Mouse (Mus musculus) MEL (cell line): ENCODE data around the gene Fhit. TPM values are rescaled to one million over a fixed set of nuclear protein-coding genes. Genes with fewer than 3 reads are reported as not detected.

Source experiments
- DNase-seq: peaks from one replicate; pipeline ENCODE4 v3.0.0; 2011; ENCODE audit warnings: low read depth, low spot score
- H3K27ac ChIP-seq: 2 replicates; pipeline ENCODE4 v1.5.1; 2012; ENCODE audit warnings: low read depth, mild to moderate bottlenecking, control low read depth, low read length, moderate library complexity; ENCODE audit not compliant: control insufficient read depth
- H3K27me3 ChIP-seq, 2 experiments: fragments of 150-350 bp in 1 of 2; sonication (generic) in 1 of 2; 2 replicates each; pipeline ENCODE4 v1.6.1; 2012; ENCODE audit warnings: low read length in 2 of 2, mild to moderate bottlenecking in 2 of 2, improper control_type of control experiment in 1 of 2, moderate library complexity in 1 of 2; ENCODE audit not compliant: insufficient read depth in 2 of 2, control insufficient read depth in 1 of 2
- H3K36me3 ChIP-seq, 2 experiments: 2 replicates each; pipeline ENCODE4 v1.6.1; 2012 to 2014; ENCODE audit warnings: low read length in 2 of 2, improper control_type of control experiment in 1 of 2, inconsistent platforms in 1 of 2, mild to moderate bottlenecking in 1 of 2; ENCODE audit not compliant: insufficient read depth in 2 of 2, control insufficient read depth in 1 of 2
- H3K4me1 ChIP-seq, 2 experiments: fragments of 150-350 bp in 1 of 2; sonication (generic) in 1 of 2; 2 replicates each; pipeline ENCODE4 v1.6.1; 2012; ENCODE audit warnings: low read length in 2 of 2, improper control_type of control experiment in 1 of 2, mild to moderate bottlenecking in 1 of 2; ENCODE audit not compliant: insufficient read depth in 2 of 2, control insufficient read depth in 1 of 2
- H3K4me3 ChIP-seq, 2 experiments: fragments of 150-350 bp in 1 of 2; sonication (generic) in 1 of 2; 2 replicates each; pipeline ENCODE4 v1.5.1; 2012; ENCODE audit warnings: low read depth in 2 of 2, low read length in 2 of 2, mild to moderate bottlenecking in 2 of 2, moderate library complexity in 2 of 2, control low read depth in 1 of 2, improper control_type of control experiment in 1 of 2; ENCODE audit not compliant: control insufficient read depth in 1 of 2, insufficient read depth in 1 of 2
- H3K79me2 ChIP-seq: 2 replicates; pipeline ENCODE4 v1.6.1; 2012; ENCODE audit warnings: mild to moderate bottlenecking, low read length, moderate library complexity; ENCODE audit not compliant: control insufficient read depth, poor library complexity, insufficient read depth
- H3K9ac ChIP-seq: 2 replicates; pipeline ENCODE4 v1.6.1; 2012; ENCODE audit warnings: low read depth, mild to moderate bottlenecking, control low read depth, low read length, moderate library complexity; ENCODE audit not compliant: control insufficient read depth, poor library complexity, severe bottlenecking
- H3K9me3 ChIP-seq: fragments of 150-350 bp; sonication (generic); replicated peaks from 2 replicates; pipeline ENCODE4 v1.6.1; 2012; ENCODE audit warnings: mild to moderate bottlenecking, low read length, improper control_type of control experiment, moderate library complexity; ENCODE audit not compliant: insufficient read depth
- BHLHE40 ChIP-seq: IDR thresholded peaks from 2 replicates; pipeline ENCODE4 v1.6.1; 2012; ENCODE audit warnings: low read depth, mild to moderate bottlenecking, inconsistent platforms, low read length, improper control_type of control experiment, borderline replicate concordance
- CHD2 ChIP-seq: IDR thresholded peaks from 2 replicates; pipeline ENCODE4 v1.6.1; 2011; ENCODE audit warnings: low read length, improper control_type of control experiment
- ELF1 ChIP-seq: IDR thresholded peaks from 2 replicates; pipeline ENCODE4 v1.6.1; 2014; ENCODE audit warnings: low read depth, mild to moderate bottlenecking, inconsistent platforms, low read length, improper control_type of control experiment, moderate library complexity
- EP300 ChIP-seq, 2 experiments: IDR thresholded peaks; 2 replicates each; pipeline ENCODE4 v1.6.1; 2011; ENCODE audit warnings: improper control_type of control experiment in 2 of 2, low read length in 2 of 2, low read depth in 1 of 2, mild to moderate bottlenecking in 1 of 2
- ETS1 ChIP-seq: IDR thresholded peaks from 2 replicates; pipeline ENCODE4 v1.6.1; 2012; ENCODE audit warnings: low read depth, mild to moderate bottlenecking, inconsistent platforms, low read length, improper control_type of control experiment, moderate library complexity
- GATA1 ChIP-seq: IDR thresholded peaks from 2 replicates; pipeline ENCODE4 v1.6.1; 2011; ENCODE audit warnings: low read depth, low read length, improper control_type of control experiment
- HCFC1 ChIP-seq: IDR thresholded peaks from 2 replicates; pipeline ENCODE4 v1.6.1; 2012; ENCODE audit warnings: low read depth, mild to moderate bottlenecking, inconsistent platforms, low read length, improper control_type of control experiment, moderate library complexity
- KAT2A ChIP-seq: conservative IDR thresholded peaks from 2 replicates; pipeline ENCODE4 v1.6.1; 2012; ENCODE audit warnings: low read depth, low read length, improper control_type of control experiment, inconsistent platforms
- MAX ChIP-seq: IDR thresholded peaks from 2 replicates; pipeline ENCODE4 v1.6.1; 2011; ENCODE audit warnings: low read length, improper control_type of control experiment
- MAZ ChIP-seq: IDR thresholded peaks from 2 replicates; pipeline ENCODE4 v1.6.1; 2012; ENCODE audit warnings: low read depth, mild to moderate bottlenecking, inconsistent platforms, low read length, improper control_type of control experiment
- MEF2A ChIP-seq: IDR thresholded peaks from 2 replicates; pipeline ENCODE4 v1.6.1; 2014; ENCODE audit warnings: low read depth, mild to moderate bottlenecking, inconsistent platforms, low read length, improper control_type of control experiment; ENCODE audit not compliant: poor library complexity, insufficient replicate concordance, severe bottlenecking; ENCODE audit errors: extremely low read depth
- MYC ChIP-seq: IDR thresholded peaks from 2 replicates; pipeline ENCODE4 v1.6.1; 2011; ENCODE audit warnings: low read depth, mild to moderate bottlenecking, low read length, improper control_type of control experiment, moderate library complexity
- NRF1 ChIP-seq: IDR thresholded peaks from 2 replicates; pipeline ENCODE4 v1.6.1; 2014; ENCODE audit warnings: low read depth, mild to moderate bottlenecking, inconsistent platforms, low read length, improper control_type of control experiment, moderate library complexity; ENCODE audit not compliant: poor library complexity, insufficient read depth, severe bottlenecking
- POLR2AphosphoS5 ChIP-seq: IDR thresholded peaks from 2 replicates; pipeline ENCODE4 v1.6.1; 2012; ENCODE audit warnings: low read depth, borderline replicate concordance, mild to moderate bottlenecking, inconsistent platforms, low read length, moderate library complexity, mixed read lengths
- RCOR1 ChIP-seq: IDR thresholded peaks from 2 replicates; pipeline ENCODE4 v1.6.1; 2012; ENCODE audit warnings: low read depth, mild to moderate bottlenecking, inconsistent platforms, low read length, improper control_type of control experiment
- TBP ChIP-seq: IDR thresholded peaks from 2 replicates; pipeline ENCODE4 v1.8.0; 2011; ENCODE audit warnings: low read depth, low read length, improper control_type of control experiment
- TCF12 ChIP-seq: IDR thresholded peaks from 2 replicates; pipeline ENCODE4 v1.6.1; 2014; ENCODE audit warnings: low read depth, mild to moderate bottlenecking, inconsistent platforms, low read length, improper control_type of control experiment, moderate library complexity
- USF1 ChIP-seq: IDR thresholded peaks from 2 replicates; pipeline ENCODE4 v1.6.1; 2014; ENCODE audit warnings: low read depth, mild to moderate bottlenecking, inconsistent platforms, low read length, improper control_type of control experiment, moderate library complexity
- ZKSCAN1 ChIP-seq: IDR thresholded peaks from 2 replicates; pipeline ENCODE4 v1.6.1; 2012; ENCODE audit warnings: low read depth, mild to moderate bottlenecking, inconsistent platforms, low read length, improper control_type of control experiment, moderate library complexity
- ZMIZ1 ChIP-seq: IDR thresholded peaks from 2 replicates; pipeline ENCODE4 v1.6.1; 2012; ENCODE audit warnings: low read depth, mild to moderate bottlenecking, inconsistent platforms, low read length, improper control_type of control experiment, moderate library complexity
- polyA plus RNA-seq, 2 experiments: library from polyadenylated mRNA; stranded (reverse) in 1 of 2; unstranded in 1 of 2; fragments of >175 nt in 1 of 2; fragments of >200 nt in 1 of 2; gene quantifications; 2 replicates each; pipeline versions ENCODE4 v1.2.1 to v1.2.4; 2012; ENCODE audit warnings: low replicate concordance in 2 of 2, low read depth in 1 of 2; ENCODE audit not compliant: insufficient read length in 2 of 2, insufficient read depth in 1 of 2, missing spikeins in 1 of 2
- total RNA-seq: library from RNA; depleted of rRNA; stranded (reverse); fragments of 300-350 nt; gene quantifications from 2 replicates; pipeline ENCODE4 v1.2.3, GENCODE M21; 2012

Gene Fhit
- total and polyA plus RNA-seq, 3 experiments, result 0.77 to 1.3 TPM; not detected in 1

- TF ChIP-seq GATA1 (peak; percentile 58), ETS1 (peak; percentile 51; the same call in 1 of the 2 replicates), KAT2A (no peak), MAX (peak; percentile 50; the same call in 1 of the 2 replicates), TCF12 (no peak), BHLHE40 (peak; percentile 48; the same call in 1 of the 2 replicates)
These were observed 709.6 kb downstream of the Fhit start for GRCm38 (mm10) chr14:10452234-10452633.

DNA sequence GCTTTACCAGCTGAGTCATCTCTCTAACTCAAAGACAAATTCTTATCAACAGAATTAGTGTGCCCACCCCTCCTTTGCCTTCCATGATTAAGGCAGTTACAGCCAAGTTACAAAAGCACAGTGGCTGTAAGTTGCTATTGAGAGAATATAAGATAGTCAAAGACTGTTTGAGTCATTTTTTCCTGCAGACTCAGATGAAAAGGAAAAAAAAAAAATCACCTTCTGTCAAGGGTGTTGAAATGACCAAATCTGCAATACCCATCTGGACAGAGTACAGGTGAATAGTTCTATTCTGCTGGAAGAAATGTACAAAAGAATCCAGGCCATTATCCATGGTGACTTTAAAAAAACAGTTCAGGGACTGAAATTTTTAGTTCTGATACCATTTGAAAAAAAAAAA is 716.5 kb downstream of the Fhit start:
- H3K9ac ChIP-seq, result no peak overlapping the region
- TF ChIP-seq USF1, result no peak
- TF ChIP-seq ZKSCAN1, result no peak
- TF ChIP-seq GATA1, result peak; percentile 31; the same call in 1 of the 2 replicates
- TF ChIP-seq NRF1, result no peak
- TF ChIP-seq TBP, result no peak
- peak in 1 of 2 experiments; percentile 29; a peak in 1 of 4 replicates for TF ChIP-seq EP300 (IDR thresholded peaks at IDR 0.05; ENCODE audit: low read depth in 1 of 2, low read length in 2 of 2)
- TF ChIP-seq CHD2, result no peak
- TF ChIP-seq RCOR1, result peak; percentile 28; the same call in 1 of the 2 replicates
- no peak overlapping the region for H3K4me3 ChIP-seq
- peaks cover 0 to 8% of the 10 kb centered on the region in 2 experiments; a peak in 2 of 4 replicates for H3K36me3 ChIP-seq
- no peak overlapping the region for H3K27ac ChIP-seq
- H3K79me2 ChIP-seq, result no peaks in the 10 kb centered on the region
- no peaks in the 10 kb centered on the region for H3K27me3 ChIP-seq
- peaks cover 0 to 2% of the 10 kb centered on the region in 2 experiments; a peak in 1 of 4 replicates for H3K4me1 ChIP-seq
- no peaks in the 10 kb centered on the region for H3K9me3 ChIP-seq
- peak; percentile 47 for DNase-seq

More at GRCm38 (mm10) chr14:10452234-10452633, 709.6 kb downstream of the Fhit start:
- Histone ChIP-seq H3K4me3 (peak overlapping the region; percentile 51 to 64), H3K9ac (peak overlapping the region; percentile 75), H3K27me3 (no peaks in the 10 kb centered on the region), H3K27ac (peak overlapping the region; percentile 97), H3K4me1 (peaks cover 3 to 14% of the 10 kb centered on the region in 2 experiments), H3K79me2 (0 out of 2 replicates have a peak, but pooled peaks cover 1% of the 10 kb centered on the region), H3K9me3 (no peaks in the 10 kb centered on the region), H3K36me3 (peaks cover 0 to 13% of the 10 kb centered on the region in 2 experiments; a peak in 2 of 4 replicates)
- peak; percentile 68 for DNase-seq

DNA sequence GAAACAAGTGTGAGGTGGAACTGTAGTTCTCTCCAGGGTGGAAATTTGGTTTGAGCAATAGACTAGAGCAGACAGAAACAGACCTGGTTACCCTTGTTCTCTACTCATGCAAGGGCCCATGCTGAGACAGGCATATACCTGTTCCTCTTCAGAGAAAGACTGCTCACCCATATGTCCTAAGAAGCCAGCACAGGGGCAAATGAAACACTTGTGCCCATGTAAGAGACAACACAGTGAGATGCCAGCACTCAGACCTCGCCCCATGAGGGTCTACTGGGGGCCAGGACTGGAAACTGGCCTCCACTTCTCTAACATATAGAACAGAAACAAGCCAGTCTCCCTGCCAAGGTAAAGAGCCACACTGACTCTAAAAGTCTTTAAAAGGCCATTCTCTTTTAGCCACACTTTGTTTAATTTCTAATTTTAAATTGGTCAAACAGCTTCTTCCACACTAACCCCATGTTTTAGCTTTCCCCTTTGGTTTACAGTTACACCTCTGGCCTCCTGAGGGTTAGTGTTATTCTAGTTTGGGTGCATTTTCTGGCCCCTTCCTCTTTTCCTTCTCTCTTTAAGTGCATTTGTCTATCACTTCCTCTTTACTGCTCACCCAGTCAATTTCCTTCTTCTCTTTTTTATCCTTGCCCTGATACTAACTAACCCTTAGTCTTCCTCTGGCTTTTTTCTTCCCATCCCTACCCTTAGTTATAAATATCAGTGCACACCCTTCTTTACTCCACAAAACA is 722.7 kb downstream of the Fhit start:
- no peak overlapping the region for H3K4me3 ChIP-seq
- H3K36me3 ChIP-seq, result peaks cover 0 to 16% of the 10 kb centered on the region in 2 experiments; a peak in 2 of 4 replicates
- TF ChIP-seq ZMIZ1 (no peak), POLR2AphosphoS5 (no peak), CHD2 (no peak), MAZ (no peak), MEF2A (no peak), ELF1 (peak; percentile 29; the same call in 1 of the 2 replicates), RCOR1 (0 out of 2 replicates have a peak, but pooled peaks have one; percentile 14), HCFC1 (no peak), MYC (no peak), ZKSCAN1 (no peak), EP300 (IDR thresholded peaks at IDR 0.05; ENCODE audit: low read depth in 1 of 2, low read length in 2 of 2) (peak; percentile 38 to 85), BHLHE40 (no peak)
- TF ChIP-seq, all 39 proteins: peak for 3
- Histone ChIP-seq H3K9ac (peak overlapping the region; percentile 24; the same call in 1 of the 2 replicates), H3K27me3 (no peaks in the 10 kb centered on the region), H3K27ac (peak overlapping the region; percentile 52), H3K4me1 (peaks cover 7 to 10% of the 10 kb centered on the region in 2 experiments), H3K9me3 (no peaks in the 10 kb centered on the region), H3K79me2 (no peaks in the 10 kb centered on the region)
- DNase-seq, result peak; percentile 80
